Mouse (Mus musculus) forebrain, embryonic 16.5 days (tissue): ENCODE data around the gene Ywhag. TPM values are rescaled to one million over a fixed set of nuclear protein-coding genes. Genes with fewer than 3 reads are reported as not detected.

Experiments
- ATAC-seq: fragments of 200-750 bp; cut with Nextera tagmentation; 2 replicates; pipeline ENCODE4 v1.8.0; 2017; ENCODE audit warnings: mild to moderate bottlenecking, moderate library complexity
- H3K27ac ChIP-seq: fragments of 300-500 bp; sonication (generic); 2 replicates; pipeline ENCODE4 v1.5.1; 2014; ENCODE audit warnings: low read length, control low read depth
- H3K27me3 ChIP-seq: fragments of 300-500 bp; sonication (generic); replicated peaks from 2 replicates; pipeline ENCODE4 v1.6.1; 2014; ENCODE audit warnings: low read length; ENCODE audit not compliant: control insufficient read depth, insufficient read depth
- H3K36me3 ChIP-seq: fragments of 300-500 bp; sonication (generic); 2 replicates; pipeline ENCODE4 v1.6.1; 2014; ENCODE audit not compliant: control insufficient read depth, insufficient read depth
- H3K4me1 ChIP-seq: fragments of 300-500 bp; sonication (generic); replicated peaks from 2 replicates; pipeline ENCODE4 v1.6.1; 2014; ENCODE audit warnings: low read length; ENCODE audit not compliant: control insufficient read depth, insufficient read depth
- H3K4me2 ChIP-seq: fragments of 300-500 bp; sonication (generic); 2 replicates; pipeline ENCODE4 v1.6.1; 2014; ENCODE audit warnings: mild to moderate bottlenecking, low read length, control low read depth
- H3K4me3 ChIP-seq: fragments of 300-500 bp; sonication (generic); replicated peaks from 2 replicates; pipeline ENCODE4 v1.5.1; 2014; ENCODE audit warnings: mild to moderate bottlenecking, low read length, control low read depth
- H3K9ac ChIP-seq: fragments of 300-500 bp; sonication (generic); replicated peaks from 2 replicates; pipeline ENCODE4 v1.6.1; 2014; ENCODE audit warnings: low read depth, low read length, control low read depth
- H3K9me3 ChIP-seq: fragments of 300-500 bp; sonication (generic); 2 replicates; pipeline ENCODE4 v1.6.1; 2016; ENCODE audit warnings: low read length; ENCODE audit not compliant: control insufficient read depth
- WGBS: fragments of 180-500 bp; shearing (Covaris S2); extraction: QIAGEN DNeasy Blood & Tissue Kit; methylation state at CpG from one replicate; pipeline ENCODE4 v1.1.7; 2014; 5-methylcytosine and 5-hydroxymethylcytosine counted together
- polyA plus RNA-seq: library from polyadenylated mRNA; unstranded; fragments of >200 nt; fragmentation: Nextera tagmentation; extraction: Ambion mirVana; gene quantifications from 2 replicates; pipeline ENCODE4 v1.2.1, GENCODE M21; 2015

The Ywhag gene
- polyA plus RNA-seq, 1 experiment from 2014 or later: 902 TPM

DNA sequence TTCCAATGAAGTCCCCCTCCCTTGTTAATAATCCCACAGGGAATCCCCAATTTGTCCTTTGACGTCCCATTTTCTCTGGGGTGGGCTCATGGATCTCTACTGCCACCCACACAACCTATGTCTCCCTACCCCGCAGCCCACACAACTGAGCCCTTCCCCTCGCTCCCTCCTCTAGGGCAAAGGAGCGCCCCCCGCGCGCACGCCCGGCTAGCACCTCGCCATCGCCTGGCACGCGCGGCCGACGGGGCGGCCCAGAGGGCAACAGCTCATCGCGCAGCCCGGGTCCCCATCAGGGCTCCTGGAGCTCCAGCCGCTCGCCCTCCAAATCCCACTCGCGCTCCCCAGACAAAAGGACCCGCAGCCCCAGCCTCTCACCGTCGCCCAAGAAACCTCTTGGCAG is 65.8 kb downstream of the Ywhag start:
- Histone ChIP-seq H3K9ac (peak overlapping the region; percentile 25; the same call in 1 of the 2 replicates), H3K4me1 (peaks cover 13% of the 10 kb centered on the region), H3K27ac (no peak overlapping the region), H3K4me3 (peak overlapping the region; percentile 48), H3K9me3 (no peaks in the 10 kb centered on the region), H3K4me2 (peak overlapping the region; percentile 76), H3K36me3 (no peaks in the 10 kb centered on the region), H3K27me3 (peaks cover 39% of the 10 kb centered on the region)
- no peak for ATAC-seq
- WGBS: under 1% methylated on average over 26 of the region's 27 CpGs

DNA sequence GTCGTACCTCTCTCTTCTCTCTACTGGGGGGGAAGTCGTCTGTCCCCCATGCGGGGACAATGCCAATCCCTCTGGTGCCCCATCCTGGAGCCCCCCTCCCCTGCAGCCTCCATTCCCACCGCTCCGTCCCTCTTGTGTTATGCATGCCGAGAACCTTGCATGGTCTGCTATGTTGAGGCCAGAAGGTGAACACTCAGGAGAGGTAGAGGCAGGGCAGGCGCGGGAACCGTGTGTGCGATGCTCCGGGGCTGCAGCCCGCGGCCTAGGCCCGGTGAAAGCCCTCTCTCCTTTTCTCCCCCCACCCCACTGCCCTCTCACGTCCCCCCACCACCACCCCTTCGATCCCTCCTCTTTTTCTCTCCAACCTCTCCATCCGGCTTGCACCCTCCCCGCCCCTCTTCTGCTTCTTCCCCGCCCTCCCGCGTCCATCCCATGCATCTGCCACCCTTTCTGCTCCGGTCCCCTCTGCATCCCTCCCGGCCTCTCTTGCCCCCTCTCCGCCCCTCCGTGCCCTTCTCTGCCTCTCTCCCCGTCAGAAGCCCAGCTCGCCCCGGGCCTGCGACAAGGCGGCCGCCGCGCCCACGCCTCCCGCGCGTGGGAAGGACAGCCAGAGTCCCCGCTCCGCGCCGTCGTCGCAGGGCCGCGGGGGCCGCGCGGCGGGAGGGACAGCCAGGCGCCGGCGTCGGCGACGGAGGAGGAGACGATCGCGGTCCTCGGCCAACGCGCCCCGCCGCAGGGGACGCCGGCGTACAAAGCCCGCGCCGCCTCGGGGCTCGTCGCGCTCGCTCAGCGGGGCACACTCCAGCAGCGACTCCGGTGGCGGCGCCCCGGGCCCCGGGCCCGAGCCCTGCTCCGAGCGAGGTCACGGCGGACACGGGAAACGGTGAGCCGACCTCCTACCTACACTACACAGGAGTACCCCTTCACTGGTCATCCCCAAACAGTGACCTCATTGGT is 66.5 kb downstream of the Ywhag start:
- Histone ChIP-seq H3K4me2 (peak overlapping the region; percentile 76), H3K36me3 (no peaks in the 10 kb centered on the region), H3K27me3 (peaks cover 39% of the 10 kb centered on the region), H3K27ac (no peak overlapping the region), H3K9me3 (no peaks in the 10 kb centered on the region), H3K9ac (peak overlapping the region; percentile 65), H3K4me3 (peak overlapping the region; percentile 48), H3K4me1 (peaks cover 13% of the 10 kb centered on the region)
- WGBS: under 1% methylated on average over 83 of the region's 89 CpGs
- ATAC-seq: peak; percentile 64

DNA sequence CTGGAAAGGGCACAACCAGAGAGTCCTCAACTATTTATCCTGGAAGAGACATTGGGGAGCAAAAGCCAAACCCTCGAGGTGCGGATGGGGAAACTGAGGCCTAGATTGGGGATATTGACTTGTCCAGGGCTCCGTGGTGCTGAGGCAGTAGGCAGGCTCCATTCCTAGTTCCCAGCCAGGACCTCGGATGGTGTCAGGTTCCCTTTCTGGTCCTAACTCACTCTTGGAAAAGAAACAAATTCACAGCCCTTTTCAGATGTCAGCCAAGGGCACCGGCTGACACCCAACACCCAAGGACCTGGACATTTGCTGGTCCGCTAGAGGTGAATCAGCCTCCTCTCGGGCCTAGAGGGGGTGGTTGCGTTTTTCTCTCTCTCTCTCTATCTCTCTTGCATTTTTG is 67.8 kb downstream of the Ywhag start:
- Histone ChIP-seq H3K9ac (no peak overlapping the region), H3K27me3 (peaks cover 43% of the 10 kb centered on the region), H3K4me2 (no peak overlapping the region), H3K27ac (no peak overlapping the region), H3K4me1 (peaks cover 13% of the 10 kb centered on the region), H3K36me3 (no peaks in the 10 kb centered on the region), H3K4me3 (no peak overlapping the region), H3K9me3 (no peaks in the 10 kb centered on the region)
- ATAC-seq: no peak
- 49% methylated on average over 8 of the region's 8 CpGs for WGBS

Other genes starting within 250 kb of the Ywhag start
- 81.3 and 82.9 TPM in 2 replicates for gene Tmem120a, start 190.2 kb downstream of the Ywhag start, polyA plus RNA-seq
- 0.23 and 0.35 TPM in 2 replicates for gene Styxl1, start 156.2 kb downstream of the Ywhag start, polyA plus RNA-seq
- gene Mdh2, start 156.1 kb downstream of the Ywhag start, polyA plus RNA-seq: 562 and 563 TPM in 2 replicates
- 44.0 and 60.9 TPM in 2 replicates for gene Srrm3, start 127.7 kb downstream of the Ywhag start, polyA plus RNA-seq
- 7.3 and 9.6 TPM in 2 replicates for gene Hspb1, start 46.7 kb downstream of the Ywhag start, polyA plus RNA-seq
- gene Ssc4d, start 39.9 kb upstream of the Ywhag start, polyA plus RNA-seq: 0.71 and 1.0 TPM in 2 replicates
- gene Zp3, start 45.5 kb upstream of the Ywhag start, polyA plus RNA-seq: 0.19 TPM in 1 of 2 replicates, not detected in the other
- 26.4 and 28.1 TPM in 2 replicates for gene Dtx2, start 60.2 kb upstream of the Ywhag start, polyA plus RNA-seq
- gene Upk3b, start 103.9 kb upstream of the Ywhag start, polyA plus RNA-seq: not detected in 2 replicates
- gene Upk3bl, start 119.9 kb upstream of the Ywhag start, polyA plus RNA-seq: not detected in 2 replicates
- gene Rasa4, start 149.3 kb upstream of the Ywhag start, polyA plus RNA-seq: 5.9 and 9.1 TPM in 2 replicates
- 214 and 228 TPM in 2 replicates for gene Polr2j, start 182.0 kb upstream of the Ywhag start, polyA plus RNA-seq
- gene Lrwd1, start 201.5 kb upstream of the Ywhag start, polyA plus RNA-seq: 32.1 and 32.7 TPM in 2 replicates
- gene Alkbh4, start 201.5 kb upstream of the Ywhag start, polyA plus RNA-seq: 18.0 and 19.4 TPM in 2 replicates
- gene Orai2, start 236.1 kb upstream of the Ywhag start, polyA plus RNA-seq: 41.1 and 44.2 TPM in 2 replicates